Mouse (Mus musculus) small intestine, adult 2 months (tissue): ENCODE measurements around the gene Asb8.

Experiments
- CTCF ChIP-seq: fragments of 200-500 bp; IDR thresholded peaks from 2 replicates; pipeline ENCODE4 v1.5.1; 2012; ENCODE audit warnings: low read depth, mild to moderate bottlenecking, control low read depth, inconsistent platforms, low read length, moderate library complexity, mixed read lengths; ENCODE audit not compliant: insufficient replicate concordance, insufficient read length; ENCODE audit errors: extremely low read depth
- POLR2A ChIP-seq: fragments of 200-500 bp; IDR thresholded peaks from 2 replicates; pipeline ENCODE4 v1.6.1; 2012; ENCODE audit warnings: low read depth, mild to moderate bottlenecking, control low read depth, inconsistent platforms, low read length, moderate library complexity

- TF ChIP-seq CTCF (no peak), POLR2A (no peak)
Measured at GRCm38 (mm10) chr15:98135671-98136070, 29.8 kb downstream of the Asb8 start.
